In genomic region chr2:90904076-90904855, GRCm38 (mm10) we compare ENCODE assay signal across 7 mouse cellular contexts. TPM values are rescaled to one million over a fixed set of nuclear protein-coding genes. Genes with fewer than 3 reads are reported as not detected.
DNase-seq lines count a peak whose midpoint lies in the region; ATAC-seq lines count a peak whose summit lies in the region.

Kbtbd4 (plus strand) TSS chr2:90904740.
Ndufs3 (minus strand) TSS chr2:90904827.

- peak within 1 kb of the TSS; percentile 87 for H3K4me2 ChIP-seq in intestine, embryonic 14.5 days (ENCODE audit: low read length)
- peak within 1 kb of the TSS; percentile 74 for H3K4me2 ChIP-seq in midbrain, embryonic 11.5 days

- peaks cover 20% of the 10 kb centered on the region for H3K4me1 ChIP-seq in intestine, embryonic 14.5 days (replicated peaks; ENCODE audit: control insufficient read depth, insufficient read depth, low read length)
- peaks cover 11% of the 10 kb centered on the region for H3K4me1 ChIP-seq in midbrain, embryonic 11.5 days (ENCODE audit: control insufficient read depth, insufficient read depth, low read length)

- peaks cover 52% of the 10 kb centered on the region for H3K36me3 ChIP-seq in intestine, embryonic 14.5 days (ENCODE audit: control insufficient read depth, insufficient read depth, low read length)
- H3K36me3 ChIP-seq in midbrain, embryonic 11.5 days (ENCODE audit: control insufficient read depth, insufficient read depth, low read length), result peaks cover 17% of the 10 kb centered on the region

- intact Hi-C loops in left cerebral cortex, postnatal 36 days (cut with DNase I), result no loop called here

- peak; percentile 96 for ATAC-seq in intestine, embryonic 14.5 days (replicated peaks; ENCODE audit: low FRiP score, low TSS enrichment, low read depth)
- ATAC-seq in midbrain, embryonic 11.5 days (ENCODE audit: low FRiP score), result peak; percentile 95

- peak within 1 kb of the TSS; percentile 79 for H3K4me3 ChIP-seq in intestine, embryonic 14.5 days (ENCODE audit: low read depth, low read length)
- peak within 1 kb of the TSS; percentile 91 for H3K4me3 ChIP-seq in midbrain, embryonic 11.5 days (ENCODE audit: low read depth, low read length)

- H3K27me3 ChIP-seq in intestine, embryonic 14.5 days (replicated peaks; ENCODE audit: control insufficient read depth, insufficient read depth, low read length), result no peaks in the 10 kb centered on the region
- H3K27me3 ChIP-seq in midbrain, embryonic 11.5 days (ENCODE audit: control insufficient read depth, insufficient read depth, low read length), result no peaks in the 10 kb centered on the region

- peak within 1 kb of the TSS; percentile 82 for H3K27ac ChIP-seq in intestine, embryonic 14.5 days (ENCODE audit: low read depth)
- H3K27ac ChIP-seq in midbrain, embryonic 11.5 days (ENCODE audit: low read depth, low read length), result peak within 1 kb of the TSS; percentile 79

- no peaks in the 10 kb centered on the region for H3K9me3 ChIP-seq in intestine, embryonic 14.5 days (ENCODE audit: control insufficient read depth, low read length)
- H3K9me3 ChIP-seq in midbrain, embryonic 11.5 days (ENCODE audit: control insufficient read depth, low read length), result no peaks in the 10 kb centered on the region

- H3K9ac ChIP-seq in intestine, embryonic 14.5 days (ENCODE audit: low read length), result peak within 1 kb of the TSS; percentile 92
- peak within 1 kb of the TSS; percentile 91 for H3K9ac ChIP-seq in midbrain, embryonic 11.5 days (ENCODE audit: low read length)

- peak; percentile 82 to 85 for DNase-seq in adrenal gland, adult 18-20 months (ENCODE audit: low spot score in 2 of 2)
- DNase-seq in embryo, embryonic 11 days, result peak; percentile 96
- peak; percentile 83 for DNase-seq in gastrocnemius, postnatal 25 days
- DNase-seq in intestine, embryonic 14.5 days (ENCODE audit: low spot score), result peak; percentile 97
- DNase-seq in left cerebral cortex, postnatal 36 days (ENCODE audit: low spot score in 2 of 2), result peak; percentile 88 to 90
- DNase-seq in midbrain, embryonic 11.5 days (ENCODE audit: low spot score, missing footprints), result peak; percentile 99
- DNase-seq in skeletal muscle tissue, adult 2 months (ENCODE audit: low read depth, low spot score), result peak; percentile 81

- under 1% methylated on average over 43 of the region's 43 CpGs for WGBS in intestine, embryonic 14.5 days
- WGBS in midbrain, embryonic 11.5 days, result under 1% methylated on average over 42 of the region's 43 CpGs

RNA-seq across cellular contexts. Expression of gene Kbtbd4, which starts in this region (rescaled TPM):
- 10 to 100 TPM; 36.6 to 39.5 TPM for total RNA-seq in adrenal gland, adult 18-20 months (2021)
- total RNA-seq in gastrocnemius, postnatal 25 days (2021), result 10 to 100 TPM; 12.1 to 15.4 TPM
- polyA plus RNA-seq in intestine, embryonic 14.5 days (2014; fragmentation: Nextera tagmentation; extraction: Ambion mirVana), result 26.3 and 32.4 TPM in 2 replicates
- total RNA-seq in left cerebral cortex, postnatal 36 days (2021), result 10 to 100 TPM; 39.6 to 39.8 TPM
- 45.3 and 48.8 TPM in 2 replicates for polyA plus RNA-seq in midbrain, embryonic 11.5 days (2014; fragmentation: Nextera tagmentation; extraction: Ambion mirVana)

RNA-seq across cellular contexts. Expression of gene Ndufs3, which starts in this region (rescaled TPM):
- total RNA-seq in adrenal gland, adult 18-20 months (2021), result 100 to 1,000 TPM; 419 to 469 TPM
- total RNA-seq in gastrocnemius, postnatal 25 days (2021), result 100 to 1,000 TPM; 455 to 488 TPM
- 244 and 251 TPM in 2 replicates for polyA plus RNA-seq in intestine, embryonic 14.5 days (2014; fragmentation: Nextera tagmentation; extraction: Ambion mirVana)
- total RNA-seq in left cerebral cortex, postnatal 36 days (2021), result 100 to 1,000 TPM; 229 to 240 TPM
- 200 and 204 TPM in 2 replicates for polyA plus RNA-seq in midbrain, embryonic 11.5 days (2014; fragmentation: Nextera tagmentation; extraction: Ambion mirVana)

Comparison
In these comparisons a context has a peak if more than half of its experiments do, and no peak if none do; other contexts are left out.
1. Peak in every context shown above with its lines: DNase-seq, ATAC-seq, H3K4me3 ChIP-seq and H3K27ac ChIP-seq.